Mouse (Mus musculus) gastrocnemius, adult 18-20 months (tissue): Measurements from ENCODE around the gene Lrrc3c. TPM values are rescaled to one million over a fixed set of nuclear protein-coding genes. Genes with fewer than 3 reads are reported as not detected.

Experiments used
- DNase-seq: peaks from one replicate; pipeline ENCODE4 v3.0.0; 2021; ENCODE audit warnings: low spot score
- long read RNA-seq, 2 experiments: library from polyadenylated mRNA; stranded (forward); transcript quantifications; one replicate each; pipeline ENCODE4 v2.0.0; 2021
- total RNA-seq, 2 experiments: library from RNA; stranded (reverse); gene quantifications; 2 replicates each; pipeline ENCODE4 v1.2.3; 2021

Gene Lrrc3c
- total RNA-seq: not detected
- long read RNA-seq, experiment 1: 0 reads
- long read RNA-seq, experiment 2: 0 reads

- DNase-seq: no peak
These were observed at the start of gene Lrrc3c for GRCm38 (mm10) chr11:98597991-98598390. Lrrc3c (plus strand) TSS chr11:98598291.

DNA sequence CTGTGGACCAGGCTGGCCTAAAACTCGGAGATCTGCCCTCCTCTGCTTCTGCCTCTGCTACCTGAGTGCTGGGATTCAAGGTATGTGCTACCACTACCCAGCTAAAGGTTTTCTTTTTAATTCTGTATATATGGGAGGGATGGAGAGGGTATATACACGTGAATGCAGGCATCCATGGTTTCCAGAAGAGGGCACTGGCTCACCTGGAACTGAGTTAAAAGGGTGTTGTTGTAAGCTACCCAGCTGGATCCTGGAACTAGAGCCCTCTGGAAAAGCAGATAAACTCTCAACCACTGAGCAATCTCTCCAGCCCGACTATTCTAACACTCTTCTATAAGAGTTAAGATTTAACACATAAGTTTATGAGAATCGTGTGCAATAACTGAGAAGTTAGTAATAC lies 48.7 kb upstream of the Lrrc3c start:
- DNase-seq: no peak

DNA sequence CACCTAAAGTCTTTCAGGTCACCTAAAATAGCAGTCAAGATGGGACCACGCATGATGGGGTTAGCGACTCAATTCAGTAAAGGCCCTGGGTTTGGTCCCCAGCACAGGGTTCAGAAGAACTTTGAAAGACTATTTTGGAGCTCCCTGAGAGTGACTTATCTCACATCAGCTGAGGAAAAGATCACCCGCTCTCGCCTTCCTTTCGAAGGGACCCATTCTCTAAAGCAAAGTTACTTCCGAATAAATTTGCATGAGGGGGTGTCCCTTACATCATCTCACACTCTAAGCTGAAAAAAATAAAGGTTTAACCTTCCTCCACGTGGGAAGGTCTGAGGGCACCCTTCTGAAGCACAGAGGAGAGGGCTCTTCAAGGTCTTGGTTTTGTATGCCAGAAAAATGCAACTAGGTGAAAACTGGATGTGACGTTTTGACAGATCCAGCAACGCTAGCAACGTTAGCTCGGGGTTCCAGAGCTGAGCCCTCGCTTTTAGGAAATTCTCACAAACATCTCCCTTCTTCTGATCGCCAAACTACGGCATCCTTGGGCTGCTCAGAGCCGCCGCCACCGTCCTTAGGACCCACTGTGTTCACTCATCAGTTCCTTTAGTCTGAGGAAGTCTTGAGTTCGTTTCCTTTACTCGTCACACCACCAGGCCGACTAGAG lies 47.6 kb upstream of the Lrrc3c start:
- no peak for DNase-seq

DNA sequence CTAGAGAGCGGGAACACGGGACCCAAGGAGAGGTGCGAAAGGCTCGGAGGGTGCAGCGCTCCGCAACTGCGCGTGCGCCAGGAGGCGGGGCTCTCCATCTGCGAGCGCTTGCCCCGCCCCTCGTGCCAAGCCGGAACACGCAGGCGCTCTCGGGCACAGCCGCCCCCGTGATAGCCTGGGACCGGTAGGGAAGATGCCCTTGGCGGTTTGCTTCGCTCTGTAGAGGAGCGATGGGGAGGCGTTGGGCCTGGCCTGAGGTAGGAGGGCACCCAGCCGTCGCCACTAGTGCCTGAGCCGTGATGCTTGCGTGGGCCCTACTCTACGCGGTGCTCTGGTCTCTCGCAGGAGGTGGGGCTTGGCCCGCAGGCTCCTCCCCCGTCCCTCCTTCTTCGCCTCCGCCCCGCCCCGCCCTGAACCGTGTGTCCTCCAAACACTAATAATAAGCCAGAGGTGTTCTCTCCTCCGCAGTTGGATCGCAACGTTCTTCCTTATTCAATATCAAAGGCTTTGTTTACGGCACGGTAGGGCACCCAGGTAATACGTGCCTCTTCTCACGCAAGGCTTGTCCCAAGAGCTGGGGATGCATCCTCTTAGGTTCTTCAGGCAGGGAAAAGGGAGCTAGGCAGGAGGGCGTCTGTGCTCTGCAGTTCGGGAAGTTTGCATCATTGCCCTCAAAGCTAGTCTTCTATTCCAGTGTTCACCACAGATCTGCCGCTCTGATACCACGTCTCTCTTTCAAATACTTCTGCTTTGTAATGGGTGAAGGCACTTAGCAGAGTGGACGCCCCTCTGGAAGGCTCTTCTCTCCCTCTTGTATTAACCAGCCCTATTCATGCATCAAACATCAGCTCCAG lies 46.9 kb upstream of the Lrrc3c start, which contains the start of gene Zpbp2:
Gene Zpbp2, plus strand, starts transcription at position 123 of the 854 bp plus-strand sequence.
- DNase-seq: peak; percentile 75

DNA sequence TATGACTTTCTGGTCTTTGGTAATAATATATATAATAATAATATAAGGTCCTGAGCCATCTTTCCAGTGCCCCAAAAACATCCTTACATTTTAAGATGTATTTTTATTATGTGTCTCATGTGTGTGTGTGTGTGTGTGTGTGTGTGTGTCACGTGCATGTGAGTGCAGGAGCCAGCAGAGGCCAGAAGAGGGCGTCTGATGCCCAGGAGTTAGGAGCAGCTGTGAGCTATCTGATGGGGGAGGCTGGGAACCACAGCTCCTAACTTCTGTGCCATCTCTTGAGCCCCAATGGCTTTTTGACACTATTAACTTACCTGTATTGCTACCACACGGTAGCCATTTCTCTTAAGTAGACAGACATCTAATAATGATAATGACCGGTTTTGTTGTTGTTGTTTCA lies 44.1 kb upstream of the Lrrc3c start:
- DNase-seq: no peak

DNA sequence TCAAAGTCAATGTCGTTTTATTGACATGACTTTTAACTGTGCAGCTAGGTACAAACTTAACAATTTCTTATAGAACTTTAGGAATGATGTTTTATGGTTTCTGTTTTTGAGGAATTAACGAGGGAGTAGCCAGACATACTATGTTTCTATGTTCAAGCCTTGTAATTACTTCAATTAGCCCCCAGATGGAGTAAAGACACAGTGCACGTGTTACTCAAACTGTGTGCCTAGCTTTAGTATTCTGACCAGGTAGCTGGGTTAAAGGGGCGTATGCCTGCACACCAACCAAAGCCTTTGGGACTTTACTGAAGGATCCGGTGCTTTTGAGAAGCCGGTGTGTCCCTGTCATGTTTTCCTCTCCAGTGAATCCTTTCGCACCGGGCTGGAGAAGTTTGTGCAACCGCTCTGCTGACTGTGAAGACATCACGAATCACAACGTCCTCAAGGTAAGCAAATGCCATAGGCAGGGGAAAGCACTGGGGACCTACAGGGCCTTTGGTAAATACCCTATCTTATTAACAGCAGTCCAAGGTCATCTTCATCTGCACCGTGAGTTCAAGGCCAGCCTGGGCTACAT lies 42.9 kb upstream of the Lrrc3c start:
- no peak for DNase-seq

GRCm38 (mm10) chr11:98560942-98561341 lies 37.1 kb upstream of the Lrrc3c start:
- no peak for DNase-seq

GRCm38 (mm10) chr11:98563025-98563424 lies 35.1 kb upstream of the Lrrc3c start:
- DNase-seq: no peak

DNA sequence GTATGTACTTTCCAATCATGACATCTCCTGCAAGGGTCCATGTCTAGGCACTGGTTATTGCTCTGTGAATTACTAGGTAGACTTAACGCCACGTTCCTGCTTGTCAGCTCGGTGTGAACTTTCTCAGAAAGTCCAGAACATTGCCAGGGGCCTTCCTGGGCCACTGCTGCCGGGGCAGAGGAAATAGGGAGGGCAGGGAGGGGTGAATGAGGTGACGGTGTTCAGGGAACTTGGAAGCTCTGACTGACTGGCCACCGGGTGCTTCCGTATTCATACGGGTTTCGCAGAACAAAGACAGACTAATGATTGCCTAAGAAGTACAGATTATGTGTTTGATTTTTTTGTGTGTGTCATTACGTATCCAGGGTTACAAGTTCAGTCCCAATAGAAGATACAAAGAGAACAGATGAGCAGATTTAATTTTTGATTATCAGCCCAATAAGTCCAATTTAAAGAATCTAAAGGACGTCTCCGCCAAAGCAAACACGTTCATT lies 34.1 kb upstream of the Lrrc3c start:
- DNase-seq: no peak

DNA sequence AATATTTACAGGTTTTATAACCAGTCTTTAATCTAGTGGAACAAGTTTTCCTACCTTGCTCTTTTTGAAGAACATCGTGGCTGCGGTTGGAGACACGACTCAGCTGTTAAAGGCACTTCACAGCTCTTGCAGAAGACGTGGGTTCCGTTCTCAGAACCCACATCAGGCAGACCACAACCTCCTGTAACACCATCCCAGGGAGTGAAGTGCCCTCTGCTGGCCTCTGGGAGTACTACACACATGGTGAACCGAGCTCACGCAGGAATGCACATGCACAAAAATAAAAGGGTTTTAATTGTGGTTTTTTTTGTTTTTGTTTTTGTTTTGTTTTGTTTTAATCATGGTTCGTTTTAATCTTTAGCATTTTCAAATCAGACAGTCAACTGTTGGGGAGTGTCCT lies 29.8 kb upstream of the Lrrc3c start:
- no peak for DNase-seq

DNA sequence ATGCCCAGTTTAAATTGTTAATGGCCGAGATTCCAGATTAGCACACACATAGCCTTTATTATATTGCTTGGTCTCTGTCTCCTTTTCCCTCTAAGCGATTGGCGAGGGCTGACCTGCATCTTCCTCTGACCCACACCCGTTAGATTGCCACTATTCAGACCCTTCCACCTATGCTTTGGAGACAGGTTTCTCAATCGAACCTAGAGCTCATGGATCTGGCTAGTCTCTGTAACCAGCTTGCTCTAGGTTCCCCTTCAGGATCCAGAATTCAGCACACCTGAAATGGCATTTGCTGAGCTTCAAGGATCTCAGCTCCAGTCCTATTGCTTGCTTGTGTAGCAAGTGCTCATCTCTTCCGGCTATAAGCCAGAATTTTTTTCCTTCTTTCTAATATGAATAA lies 28.6 kb upstream of the Lrrc3c start:
- no peak for DNase-seq

DNA sequence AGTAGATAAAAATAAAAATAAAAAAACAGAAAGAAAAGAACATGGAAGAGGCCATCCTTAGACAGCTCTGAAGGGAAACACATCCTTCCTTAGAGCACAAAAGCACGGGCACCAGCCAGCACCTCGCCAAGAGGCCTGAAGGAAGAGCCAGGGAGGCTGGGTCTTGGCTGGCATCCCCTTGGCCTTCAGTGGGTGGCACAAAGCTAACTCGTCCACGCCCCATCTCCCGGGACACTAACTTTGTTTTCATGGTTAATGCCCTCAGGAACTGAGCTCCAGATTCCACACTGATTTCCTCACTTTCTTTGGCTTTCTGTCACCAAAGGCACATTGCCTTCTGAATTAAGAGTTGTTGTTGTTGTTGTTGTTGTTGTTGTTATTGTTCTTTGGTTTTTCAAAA lies 20.3 kb upstream of the Lrrc3c start:
- DNase-seq: peak; percentile 16

GRCm38 (mm10) chr11:98580301-98581121 lies 17.6 kb upstream of the Lrrc3c start:
- DNase-seq: no peak

DNA sequence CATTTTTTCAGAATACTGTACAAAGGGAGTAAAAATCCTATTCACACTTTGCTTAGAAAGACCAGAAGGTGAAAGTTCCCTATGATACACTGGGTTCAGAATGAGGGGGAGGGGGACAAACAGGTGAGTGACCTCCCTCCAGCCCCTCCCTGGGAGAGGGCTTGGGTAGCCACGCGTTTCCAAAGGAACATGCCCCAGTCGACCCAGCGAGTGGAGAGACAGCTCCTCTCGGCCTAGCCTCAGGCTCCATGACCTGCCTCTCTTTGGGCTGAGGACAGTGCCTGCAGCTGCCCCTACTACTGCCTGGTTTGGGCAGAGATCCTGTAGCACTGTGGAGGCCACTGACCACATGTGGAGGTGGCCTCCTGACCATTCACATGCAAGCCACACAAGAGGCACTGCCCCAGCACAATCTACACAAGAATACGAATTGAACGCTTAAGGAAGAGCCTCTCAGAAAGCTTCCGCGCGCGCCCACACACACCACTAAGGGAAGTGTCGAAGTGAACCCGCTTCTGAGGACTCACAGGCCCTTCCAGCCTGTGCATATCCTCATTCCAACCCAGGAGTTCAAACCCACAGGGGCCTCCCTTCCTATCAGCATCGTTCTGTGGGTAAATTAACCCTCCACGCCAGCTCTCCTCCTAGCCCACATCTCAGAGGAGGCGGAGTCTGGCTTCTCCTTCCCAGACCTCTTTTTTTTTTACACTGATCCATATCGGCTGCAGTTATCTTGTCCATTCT lies 16.6 kb upstream of the Lrrc3c start:
- no peak for DNase-seq

DNA sequence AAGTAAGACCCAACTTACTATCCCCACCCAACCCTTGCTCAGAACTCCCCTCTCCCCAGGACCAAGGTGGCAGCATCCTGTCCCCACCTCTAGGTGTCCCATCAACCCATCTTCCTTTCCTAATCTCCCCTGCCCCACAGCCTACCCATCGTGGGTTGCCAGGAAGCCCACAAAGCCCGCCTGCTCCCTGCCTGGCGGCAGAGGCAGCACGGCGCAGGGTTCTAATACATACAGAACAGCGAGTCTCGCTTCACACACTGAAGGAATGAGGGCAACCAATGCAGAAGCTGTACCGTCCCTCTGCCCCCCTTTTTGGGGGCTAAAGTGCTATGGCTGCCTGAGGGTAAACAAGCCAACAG lies 16.1 kb upstream of the Lrrc3c start:
- DNase-seq: no peak

DNA sequence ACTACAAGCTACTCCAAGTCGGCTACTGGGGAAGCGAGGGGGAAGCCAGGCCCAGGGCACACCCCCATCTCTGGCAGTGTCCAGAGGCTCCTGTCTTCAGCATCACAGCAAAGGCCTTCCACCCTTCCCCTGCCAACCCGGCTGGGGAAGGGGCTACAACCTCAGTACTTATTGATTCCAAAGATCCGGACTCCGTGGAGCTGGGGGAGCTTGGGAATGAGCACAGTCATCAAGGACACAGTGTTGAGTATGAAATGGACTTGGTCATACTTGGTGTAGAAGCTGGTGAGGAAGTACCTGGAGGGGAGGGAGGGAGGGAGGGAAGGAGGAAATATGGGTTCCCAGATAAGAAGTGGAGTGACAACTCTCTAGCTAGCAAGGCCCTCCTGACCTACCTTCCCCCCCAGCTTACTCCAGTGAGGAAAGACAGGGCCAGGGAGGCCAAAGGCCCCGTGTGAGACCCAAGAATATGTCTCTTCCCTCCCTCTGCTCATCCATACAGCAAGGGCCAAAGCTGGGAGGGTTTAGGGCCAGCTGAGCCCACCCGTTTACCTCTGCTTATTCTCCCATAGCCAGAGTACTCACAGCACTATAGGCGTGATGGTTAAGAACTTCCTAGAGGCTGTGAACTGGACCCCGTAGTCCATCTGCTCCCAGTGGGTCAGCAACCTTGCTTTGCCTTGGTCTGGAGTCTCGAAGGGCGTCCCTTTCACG lies 15.4 kb upstream of the Lrrc3c start:
- DNase-seq: no peak

DNA sequence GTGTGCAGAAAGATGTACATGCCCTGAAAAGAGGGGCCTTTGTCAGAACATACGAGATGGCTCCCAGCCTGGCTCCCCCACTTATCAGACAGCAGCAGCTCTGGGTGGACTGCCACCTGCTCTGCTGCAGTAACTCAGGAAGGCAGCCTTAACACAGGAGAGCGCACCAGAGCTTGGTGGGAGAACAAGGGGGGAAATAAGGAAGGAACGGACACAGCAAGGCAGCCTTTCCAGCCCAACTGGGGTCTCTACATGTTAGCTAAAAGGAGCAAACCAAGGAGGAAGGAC lies 14.9 kb upstream of the Lrrc3c start:
- DNase-seq: no peak

DNA sequence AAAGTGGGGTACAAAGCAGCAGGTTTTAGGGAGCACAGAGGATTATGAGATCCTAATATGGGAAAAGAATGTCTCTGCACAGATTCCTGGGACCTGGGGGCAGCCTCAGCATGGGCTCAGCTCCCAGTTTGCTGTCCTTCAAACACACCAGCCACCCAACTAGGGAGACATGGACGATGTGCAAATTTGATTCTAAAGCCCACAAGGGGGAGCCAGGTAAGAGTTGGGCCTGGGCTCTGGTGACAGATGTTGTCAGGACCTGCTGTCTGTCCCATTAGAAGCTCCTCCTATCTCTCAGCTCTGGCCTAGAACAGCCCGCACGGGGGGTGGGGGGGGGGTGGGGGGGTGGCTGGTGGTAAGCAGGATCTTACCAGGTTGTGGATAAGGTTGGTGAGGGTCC lies 14.5 kb upstream of the Lrrc3c start:
- DNase-seq: no peak

GRCm38 (mm10) chr11:98584146-98584545 lies 13.9 kb upstream of the Lrrc3c start:
- no peak for DNase-seq

GRCm38 (mm10) chr11:98584629-98585177 lies 13.4 kb upstream of the Lrrc3c start:
- DNase-seq: no peak
